Mouse (Mus musculus) heart, postnatal 14 days (tissue): ENCODE measurements around the gene Cd4. TPM values are rescaled to one million over a fixed set of nuclear protein-coding genes. Genes with fewer than 3 reads are reported as not detected.
"Not testable (repeated sequence)": the region's sequence is repeated elsewhere in the genome, so short reads cannot be mapped to it uniquely, and the experiment has no call there.

Experiments used
- DNase-seq, 2 experiments: peaks; one replicate each; pipeline ENCODE4 v3.0.0; 2021 to 2022
- intact Hi-C: fragments of 180-260 bp; cut with DNase I; formaldehyde crosslinking; loops from one replicate; pipeline ENCODE4 v1.15.1; 2025
- total RNA-seq, 2 experiments: library from RNA; stranded (reverse); gene quantifications; 2 replicates each; pipeline ENCODE4 v1.2.3; 2021

Cd4 gene
- total RNA-seq, 2 experiments from 2014 or later = 1.2 to 12.3 TPM

GRCm38 (mm10) chr6:124898359-124898758 lies 10.3 kb upstream of the Cd4 start:
- DNase-seq = no peak
- intact Hi-C loops = no loop called here

- intact Hi-C loops, DNase-seq: not testable (repeated sequence)
Measured at GRCm38 (mm10) chr6:124894113-124894512, 6.1 kb upstream of the Cd4 start.

GRCm38 (mm10) chr6:124890997-124891396 lies 3.0 kb upstream of the Cd4 start:
- intact Hi-C loops = no loop called here
- no peak for DNase-seq

GRCm38 (mm10) chr6:124888555-124889125 lies 619 bp upstream of the Cd4 start:
- intact Hi-C loops = no loop called here
- DNase-seq = no peak

- intact Hi-C loops = no loop called here
- no peak for DNase-seq
Measured at GRCm38 (mm10) chr6:124885956-124886381, 2.1 kb downstream of the Cd4 start.

- DNase-seq = peak; percentile 30 to 64
- intact Hi-C loops = no loop called here
Measured at GRCm38 (mm10) chr6:124884714-124885500, 3.1 kb downstream of the Cd4 start.

GRCm38 (mm10) chr6:124883351-124883750 lies 4.7 kb downstream of the Cd4 start:
- intact Hi-C loops = no loop called here
- no peak for DNase-seq

- DNase-seq = no peak
Measured at GRCm38 (mm10) chr6:124881821-124882220, 6.2 kb downstream of the Cd4 start.

GRCm38 (mm10) chr6:124879390-124879789 lies 8.6 kb downstream of the Cd4 start:
- intact Hi-C loops = no loop called here
- no peak for DNase-seq

More at GRCm38 (mm10) chr6:124881821-124882220, 6.2 kb downstream of the Cd4 start:
- intact Hi-C loops = no loop called here

- intact Hi-C loops = no loop called here
- DNase-seq = no peak
Measured at GRCm38 (mm10) chr6:124874348-124874747, 13.7 kb downstream of the Cd4 start.

- intact Hi-C loops = no loop called here
- no peak for DNase-seq
Measured at GRCm38 (mm10) chr6:124866560-124866959, 21.5 kb downstream of the Cd4 start.

- intact Hi-C loops = no loop called here
- DNase-seq = no peak
Measured at GRCm38 (mm10) chr6:124865766-124866362, 22.2 kb downstream of the Cd4 start.

GRCm38 (mm10) chr6:124863658-124864298 lies 24.2 kb downstream of the Cd4 start, which contains the start of gene Gpr162:
TSS of gene Gpr162 (minus strand) at chr6:124863983.
- DNase-seq = peak; percentile 66 to 73
- intact Hi-C loops = loop anchor here (5.0 kb wide), 1 partner anchor 219 kb away; no protein-coding TSS in a partner anchor

GRCm38 (mm10) chr6:124863125-124863657 lies 24.8 kb downstream of the Cd4 start:
- DNase-seq = no peak
- intact Hi-C loops = loop anchor here (5.0 kb wide), 1 partner anchor 219 kb away; no protein-coding TSS in a partner anchor

GRCm38 (mm10) chr6:124862406-124863124 lies 25.5 kb downstream of the Cd4 start:
- intact Hi-C loops = loop anchor here (5.0 kb wide), 1 partner anchor 220 kb away; no protein-coding TSS in a partner anchor

GRCm38 (mm10) chr6:124861802-124862201 lies 26.2 kb downstream of the Cd4 start:
- DNase-seq = no peak
- intact Hi-C loops = loop anchor here (2.0 to 5.0 kb wide), 2 partner anchors 41 to 220 kb away; no protein-coding TSS in a partner anchor

More at GRCm38 (mm10) chr6:124862406-124863124, 25.5 kb downstream of the Cd4 start:
- no peak for DNase-seq

- intact Hi-C loops = loop anchor here (2.0 to 5.0 kb wide), 2 partner anchors 42 to 221 kb away; no protein-coding TSS in a partner anchor
- no peak for DNase-seq
Measured at GRCm38 (mm10) chr6:124861266-124861665, 26.8 kb downstream of the Cd4 start.

GRCm38 (mm10) chr6:124860511-124860910 lies 27.5 kb downstream of the Cd4 start:
- intact Hi-C loops = loop anchor here (2.0 to 5.0 kb wide), 2 partner anchors 42 to 222 kb away; no protein-coding TSS in a partner anchor
- no peak for DNase-seq

GRCm38 (mm10) chr6:124859725-124860124 lies 28.3 kb downstream of the Cd4 start:
- intact Hi-C loops = loop anchor here (1.0 to 10.0 kb wide), 4 partner anchors 43 to 223 kb away; partner anchors contain the start of gene Cops7a
- DNase-seq = peak; percentile 90 to 94
